Mouse (Mus musculus): ENCODE results near the gene Nccrp1.
"Not testable (repeated sequence)": the region's sequence is repeated elsewhere in the genome, so short reads cannot be mapped to it uniquely, and the experiment has no call there.

Gene Nccrp1

DNA sequence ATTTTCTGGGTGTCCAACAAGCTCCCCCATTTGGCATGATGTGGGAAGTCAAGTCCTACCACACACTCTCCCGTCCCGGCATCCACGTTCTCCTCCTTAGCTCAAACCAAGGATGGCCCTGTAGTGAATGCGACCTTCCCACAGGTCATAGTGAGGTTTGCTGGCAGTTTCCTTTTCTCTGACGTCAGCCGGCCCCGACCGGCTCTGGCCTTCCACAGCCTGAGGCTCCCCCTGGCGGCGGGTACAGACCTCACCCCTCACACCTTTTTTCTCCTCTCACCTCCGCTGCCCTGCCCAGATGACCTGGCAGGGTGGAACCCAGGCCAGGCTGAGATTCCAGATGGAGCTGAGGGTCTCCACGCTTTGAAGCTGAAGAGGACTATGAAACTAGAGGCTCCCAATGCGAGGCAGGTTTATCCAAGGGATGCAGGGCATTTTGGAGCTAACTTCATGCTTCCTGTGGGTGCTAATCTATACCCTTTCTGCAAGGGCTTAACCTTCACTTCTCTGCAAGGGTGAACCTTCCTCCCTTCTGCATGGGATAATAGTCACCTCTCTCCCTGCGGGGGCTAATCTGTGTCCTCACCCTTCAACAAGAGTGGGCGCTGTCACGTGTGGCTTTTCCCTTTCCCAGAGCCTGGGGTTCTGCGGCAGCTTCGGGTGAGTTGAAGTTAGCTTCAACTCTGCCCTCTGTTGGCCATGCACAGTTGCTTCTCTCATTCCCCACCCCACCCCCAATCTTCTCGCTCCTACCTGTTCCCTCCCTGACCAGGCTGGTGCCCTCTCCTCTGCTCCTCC, 18.9 kb downstream of the Nccrp1 start:
- peak; percentile 50 for DNase-seq (ENCODE audit: low read depth, low spot score)

DNA sequence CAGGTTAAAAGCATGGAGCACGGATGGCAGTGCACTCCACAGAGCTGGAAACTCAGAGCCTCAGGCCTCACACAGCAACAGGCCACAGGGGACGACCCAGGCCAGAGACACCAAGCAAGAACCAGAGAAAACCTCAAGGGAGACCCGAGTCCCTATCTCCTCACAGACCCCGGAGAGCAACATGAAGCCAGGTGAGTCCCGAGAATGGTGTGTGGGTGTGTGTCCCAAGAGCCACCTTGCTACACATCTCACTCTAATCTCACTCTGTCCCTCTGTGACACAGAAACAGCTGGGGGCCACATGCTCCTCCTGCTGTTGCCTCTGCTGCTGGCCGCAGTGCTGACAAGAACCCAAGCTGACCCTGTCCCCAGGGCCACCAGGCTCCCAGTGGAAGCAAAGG, 24.5 kb downstream of the Nccrp1 start, which contains the start of gene Ifnl3:
Ifnl3 (plus strand) TSS at position 301 of the 400 bp plus-strand sequence.
- DNase-seq (ENCODE audit: low read depth, low spot score): not testable (repeated sequence)

DNA sequence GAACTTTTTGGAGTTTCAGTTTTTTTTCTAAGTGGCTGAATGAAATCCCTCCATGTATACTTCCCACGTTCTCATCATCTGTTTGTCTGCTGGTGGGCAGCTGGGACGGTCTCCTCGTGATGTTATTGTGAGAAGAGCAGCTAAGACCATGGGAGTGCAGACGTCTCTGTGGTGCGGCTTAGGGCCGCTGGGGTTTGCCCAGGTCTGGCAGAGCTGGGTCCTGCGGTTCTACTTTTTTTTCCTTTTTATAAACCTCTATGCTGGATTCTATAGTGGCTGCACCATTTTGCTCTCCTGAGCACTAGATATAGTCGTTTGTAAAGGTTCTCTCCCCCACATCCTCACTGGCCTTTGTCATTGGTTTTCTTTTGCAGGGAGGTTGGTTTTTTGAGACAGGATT, 35.6 kb downstream of the Nccrp1 start:
- DNase-seq (ENCODE audit: low read depth, low spot score): no peak

DNA sequence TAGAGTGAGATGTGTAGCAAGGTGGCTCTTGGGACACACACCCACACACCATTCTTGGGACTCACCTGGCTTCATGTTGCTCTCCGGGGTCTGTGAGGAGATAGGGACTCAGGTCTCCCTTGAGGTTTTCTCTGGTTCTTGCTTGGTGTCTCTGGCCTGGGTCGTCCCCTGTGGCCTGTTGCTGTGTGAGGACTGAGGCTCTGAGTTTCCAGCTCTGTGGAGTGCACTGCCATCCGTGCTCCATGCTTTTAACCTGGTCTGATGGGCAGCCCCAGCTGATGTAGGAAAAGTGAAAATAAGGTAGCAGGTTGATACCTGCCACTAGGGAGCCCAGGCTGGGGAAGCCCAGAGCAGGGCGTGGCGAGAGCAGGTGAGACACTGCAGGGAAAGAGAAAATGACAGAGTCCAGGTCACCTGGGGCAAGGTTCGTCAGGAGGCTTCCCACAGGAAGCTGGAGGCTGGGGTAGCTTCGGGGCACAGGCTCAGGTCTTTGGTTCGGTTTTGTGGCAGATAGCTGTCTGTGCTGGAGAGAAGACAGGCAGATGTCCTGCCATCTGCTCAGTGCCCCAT, 36.6 kb downstream of the Nccrp1 start, which contains the start of gene Ifnl2:
Ifnl2 (minus strand) TSS at position 51 of the 570 bp plus-strand sequence.
- DNase-seq (ENCODE audit: low read depth, low spot score): not testable (repeated sequence)

DNA sequence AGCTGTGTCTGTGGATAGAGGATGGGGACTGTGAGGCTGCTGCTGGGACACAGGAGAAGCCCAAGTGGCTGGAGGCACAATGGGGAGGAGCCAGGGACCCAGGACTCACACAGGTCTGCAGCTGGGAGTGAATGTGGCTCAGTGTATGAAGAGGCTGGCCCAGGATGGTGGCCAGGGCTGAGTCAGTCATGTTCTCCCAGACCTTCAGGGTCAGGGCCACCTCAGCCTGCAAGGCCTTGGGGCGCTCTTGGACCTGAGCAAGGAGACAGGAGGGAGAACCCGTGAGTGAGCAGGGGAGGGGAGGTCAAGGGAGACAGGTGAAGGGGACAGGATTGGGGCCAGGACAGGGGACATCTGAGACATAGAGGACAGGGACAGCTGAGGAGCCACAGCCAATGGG, 37.9 kb downstream of the Nccrp1 start:
- DNase-seq (ENCODE audit: low read depth, low spot score): not testable (repeated sequence)

DNA sequence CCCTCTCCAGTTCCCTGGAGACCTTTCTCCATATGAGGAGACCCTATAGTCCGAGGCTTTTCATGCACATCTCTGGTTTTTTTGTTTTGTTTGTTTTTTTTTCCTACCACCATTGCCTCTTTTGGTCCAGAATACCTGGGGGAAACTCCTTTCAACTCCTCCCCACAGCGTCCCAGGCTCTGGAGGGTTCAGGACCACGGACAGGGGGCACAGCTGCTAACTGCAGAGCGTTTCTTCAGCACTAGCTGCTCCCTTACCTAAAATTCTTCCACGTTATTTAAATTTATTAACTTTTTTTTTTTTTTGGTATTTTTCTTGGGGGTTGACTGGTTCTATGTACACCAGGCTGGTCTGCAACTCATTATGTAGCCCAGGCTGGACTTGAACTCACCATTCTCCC, 41.5 kb downstream of the Nccrp1 start:
- DNase-seq (ENCODE audit: low read depth, low spot score): no peak

DNA sequence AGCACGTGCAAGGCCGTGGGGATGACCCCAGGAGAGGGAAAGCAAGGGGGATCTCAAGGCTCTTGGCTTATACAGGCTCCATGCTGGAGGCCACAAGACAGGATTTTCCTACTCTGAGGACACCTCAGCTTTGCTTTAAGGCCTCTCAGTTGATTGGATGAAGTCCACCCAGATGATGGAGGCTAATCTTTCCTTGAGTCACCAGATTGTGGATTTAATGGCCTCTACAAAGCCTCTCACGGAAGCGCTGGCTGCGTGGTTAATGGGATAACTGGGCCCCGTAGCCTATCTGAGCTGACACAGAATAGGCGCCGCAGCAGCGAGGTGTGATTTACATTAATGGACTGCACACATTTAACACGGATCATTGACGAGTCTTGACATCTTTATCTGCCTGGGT, 51.6 kb downstream of the Nccrp1 start:
- no peak for DNase-seq (ENCODE audit: low read depth, low spot score)

Measured in c-Kit-negative CD71-positive TER-119-positive erythroid progenitor cells, embryonic 14.5 days (primary cell).